Mouse (Mus musculus) midbrain, postnatal 0 days (tissue): ENCODE measurements around the gene Ubald1. TPM values are rescaled to one million over a fixed set of nuclear protein-coding genes. Genes with fewer than 3 reads are reported as not detected.

Source experiments
- ATAC-seq: fragments of 200-750 bp; cut with Nextera tagmentation; 2 replicates; pipeline ENCODE4 v1.8.0; 2017; ENCODE audit warnings: moderate number of reproducible peaks, mild to moderate bottlenecking, moderate TSS enrichment, moderate library complexity; ENCODE audit not compliant: low FRiP score
- DNase-seq: peaks from one replicate; pipeline ENCODE4 v3.0.0-alpha.2; 2015; ENCODE audit warnings: low spot score
- H3K27ac ChIP-seq: fragments of 300-500 bp; sonication (generic); 2 replicates; pipeline ENCODE4 v1.5.1; 2014; ENCODE audit warnings: low read depth, mild to moderate bottlenecking, low read length, mixed read lengths
- H3K27me3 ChIP-seq: fragments of 300-500 bp; sonication (generic); 2 replicates; pipeline ENCODE4 v1.6.1; 2014; ENCODE audit warnings: low read length, control low read depth, mixed read lengths; ENCODE audit not compliant: insufficient read depth
- H3K36me3 ChIP-seq: fragments of 300-500 bp; sonication (generic); 2 replicates; pipeline ENCODE4 v1.6.1; 2014; ENCODE audit warnings: low read length, control low read depth, mixed read lengths; ENCODE audit not compliant: insufficient read depth
- H3K4me1 ChIP-seq: fragments of 300-500 bp; sonication (generic); 2 replicates; pipeline ENCODE4 v1.6.1; 2014; ENCODE audit warnings: mild to moderate bottlenecking, control low read depth, antibody characterized with exemption, low read length, mixed read lengths; ENCODE audit not compliant: insufficient read depth
- H3K4me2 ChIP-seq: fragments of 300-500 bp; sonication (generic); 2 replicates; pipeline ENCODE4 v1.6.1; 2014; ENCODE audit warnings: low read depth, mild to moderate bottlenecking, low read length, mixed read lengths; ENCODE audit not compliant: poor library complexity, severe bottlenecking
- H3K4me3 ChIP-seq: fragments of 300-500 bp; sonication (generic); 2 replicates; pipeline ENCODE4 v1.5.1; 2014; ENCODE audit warnings: low read depth, mild to moderate bottlenecking, low read length, moderate library complexity
- H3K9ac ChIP-seq: fragments of 300-500 bp; sonication (generic); replicated peaks from 2 replicates; pipeline ENCODE4 v1.6.1; 2014; ENCODE audit warnings: mild to moderate bottlenecking, low read length, moderate library complexity, mixed read lengths; ENCODE audit not compliant: poor library complexity, severe bottlenecking
- H3K9me3 ChIP-seq: fragments of 300-500 bp; sonication (generic); 2 replicates; pipeline ENCODE4 v1.6.1; 2016; ENCODE audit warnings: low read length, control low read depth
- CTCF ChIP-seq: IDR thresholded peaks from 2 replicates; pipeline ENCODE4 v1.5.1; 2016; ENCODE audit warnings: antibody characterized with exemption, mild to moderate bottlenecking
- WGBS: fragments of 180-500 bp; shearing (Covaris S2); extraction: QIAGEN DNeasy Blood & Tissue Kit; methylation state at CpG from one replicate; pipeline ENCODE4 v1.1.7; 2014; 5-methylcytosine and 5-hydroxymethylcytosine counted together
- polyA plus RNA-seq: library from polyadenylated mRNA; unstranded; fragments of >200 nt; fragmentation: Nextera tagmentation; extraction: Ambion mirVana; gene quantifications from 2 replicates; pipeline ENCODE4 v1.2.1, GENCODE M21; 2015
- total RNA-seq: library from RNA; depleted of rRNA; stranded (reverse); fragments of >200 nt; gene quantifications from 2 replicates; pipeline ENCODE4 v1.2.3, GENCODE M21; 2014; rRNA removed

Ubald1 gene
- total and polyA plus RNA-seq, 2 experiments from 2014 or later, result 35.0 to 79.9 TPM

DNA sequence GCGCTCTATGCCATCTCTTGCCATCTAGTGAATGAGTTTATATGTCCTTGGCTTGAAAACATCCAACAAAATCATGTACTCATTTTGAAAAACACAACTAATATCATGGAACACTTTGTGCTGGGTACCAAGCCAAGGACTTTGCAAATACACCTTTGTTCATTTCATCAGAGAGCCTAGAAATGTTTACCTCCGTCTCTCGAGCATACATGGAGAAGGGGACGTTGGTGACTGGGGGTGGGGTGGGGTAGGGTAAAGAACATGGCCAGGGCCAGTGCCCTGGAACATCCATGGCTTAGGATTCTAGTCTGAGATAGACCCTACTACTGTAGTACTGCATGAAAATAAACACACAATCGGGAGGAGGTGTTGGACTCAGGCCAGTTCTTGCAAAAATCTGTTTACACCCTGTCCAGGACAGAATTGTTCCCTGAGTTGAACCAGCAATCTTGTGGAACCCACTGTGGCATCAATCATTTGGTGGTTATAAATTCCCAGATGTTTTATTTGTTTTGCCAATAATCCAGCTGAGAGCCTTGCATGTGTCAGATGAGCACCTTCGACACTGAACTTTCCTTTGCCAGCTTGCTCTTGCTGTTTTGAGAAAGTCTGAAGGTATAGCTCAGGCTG, 50.7 kb downstream of the Ubald1 start:
- H3K4me2 ChIP-seq, result no peak overlapping the region

DNA sequence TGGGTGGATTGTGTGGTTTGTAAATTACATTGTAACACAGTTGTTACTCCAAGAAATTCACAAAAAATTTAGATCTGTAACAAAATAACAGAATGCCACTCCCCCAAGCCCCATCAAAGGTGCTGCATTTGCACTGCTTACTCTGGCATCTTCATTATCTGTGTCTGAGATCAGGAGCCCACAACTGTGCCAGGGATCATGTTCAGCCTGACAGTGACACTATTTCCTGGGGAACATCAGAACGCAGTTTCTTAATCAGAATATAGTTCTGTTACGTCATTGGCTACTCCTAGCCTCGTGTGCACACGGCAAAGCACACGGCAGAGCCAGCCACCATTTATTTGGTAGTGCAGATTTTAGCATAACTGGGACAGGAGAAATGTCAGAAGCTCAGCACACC, 52.5 kb downstream of the Ubald1 start:
- no peak overlapping the region for H3K4me2 ChIP-seq
- no peaks in the 10 kb centered on the region for H3K4me1 ChIP-seq
- no peak overlapping the region for H3K9ac ChIP-seq
- H3K27ac ChIP-seq, result no peak overlapping the region
- 94% methylated on average over 5 of the region's 5 CpGs for WGBS
- no peaks in the 10 kb centered on the region for H3K27me3 ChIP-seq
- no peak for TF ChIP-seq CTCF
- H3K9me3 ChIP-seq, result no peaks in the 10 kb centered on the region
- no peak for DNase-seq
- no peak for ATAC-seq
- H3K4me3 ChIP-seq, result no peak overlapping the region
- H3K36me3 ChIP-seq, result no peaks in the 10 kb centered on the region

More for the DNA sequence above, 50.7 kb downstream of the Ubald1 start:
- H3K4me3 ChIP-seq, result no peak overlapping the region
- no peak overlapping the region for H3K27ac ChIP-seq
- H3K4me1 ChIP-seq, result no peaks in the 10 kb centered on the region
- no peaks in the 10 kb centered on the region for H3K9me3 ChIP-seq
- TF ChIP-seq CTCF, result no peak
- no peaks in the 10 kb centered on the region for H3K27me3 ChIP-seq
- no peak for ATAC-seq
- H3K36me3 ChIP-seq, result no peaks in the 10 kb centered on the region
- 82% methylated on average over 6 of the region's 6 CpGs for WGBS
- no peak overlapping the region for H3K9ac ChIP-seq
- no peak for DNase-seq

Other genes starting within 250 kb of the Ubald1 start
- 12.0 and 14.2 TPM in 2 replicates for gene Vasn, start 240.4 kb downstream of the Ubald1 start, total RNA-seq
- gene Vasn, start 240.4 kb downstream of the Ubald1 start, polyA plus RNA-seq, result 4.7 TPM in 2 replicates
- 62.1 and 65.5 TPM in 2 replicates for gene Dnaja3, start 240.3 kb downstream of the Ubald1 start, total RNA-seq
- gene Dnaja3, start 240.3 kb downstream of the Ubald1 start, polyA plus RNA-seq, result 54.1 and 57.0 TPM in 2 replicates
- gene Coro7, start 200.5 kb downstream of the Ubald1 start, total RNA-seq, result 31.1 and 39.8 TPM in 2 replicates
- 28.7 and 31.9 TPM in 2 replicates for gene Coro7, start 200.5 kb downstream of the Ubald1 start, polyA plus RNA-seq
- gene Nmral1, start 161.0 kb downstream of the Ubald1 start, total RNA-seq, result 27.5 and 33.5 TPM in 2 replicates
- 37.1 and 41.2 TPM in 2 replicates for gene Nmral1, start 161.0 kb downstream of the Ubald1 start, polyA plus RNA-seq
- gene Hmox2, start 154.0 kb downstream of the Ubald1 start, total RNA-seq, result 37.9 and 43.2 TPM in 2 replicates
- gene Hmox2, start 154.0 kb downstream of the Ubald1 start, polyA plus RNA-seq, result 92.7 and 102 TPM in 2 replicates
- 122 and 130 TPM in 2 replicates for gene Cdip1, start 90.0 kb downstream of the Ubald1 start, total RNA-seq
- gene Cdip1, start 90.0 kb downstream of the Ubald1 start, polyA plus RNA-seq, result 131 and 139 TPM in 2 replicates
- not detected in 2 replicates for gene 4930562C15Rik, start 44.9 kb downstream of the Ubald1 start, total RNA-seq
- gene 4930562C15Rik, start 44.9 kb downstream of the Ubald1 start, polyA plus RNA-seq, result 0.47 TPM in 1 of 2 replicates, not detected in the other
- 199 and 221 TPM in 2 replicates for gene Mgrn1, start 5.9 kb upstream of the Ubald1 start, total RNA-seq
- 117 and 127 TPM in 2 replicates for gene Mgrn1, start 5.9 kb upstream of the Ubald1 start, polyA plus RNA-seq
- 46.7 and 48.6 TPM in 2 replicates for gene Nudt16l1, start 58.4 kb upstream of the Ubald1 start, total RNA-seq
- 103 and 117 TPM in 2 replicates for gene Nudt16l1, start 58.4 kb upstream of the Ubald1 start, polyA plus RNA-seq
- gene Anks3, start 83.9 kb upstream of the Ubald1 start, total RNA-seq, result 36.7 and 62.2 TPM in 2 replicates
- 44.3 and 46.9 TPM in 2 replicates for gene Anks3, start 83.9 kb upstream of the Ubald1 start, polyA plus RNA-seq
- not detected in 2 replicates for gene Sept12, start 117.5 kb upstream of the Ubald1 start, total RNA-seq
- not detected in 2 replicates for gene Sept12, start 117.5 kb upstream of the Ubald1 start, polyA plus RNA-seq
- gene Smim22, start 127.0 kb upstream of the Ubald1 start, total RNA-seq, result not detected in 2 replicates
- 1.1 TPM in 1 of 2 replicates, not detected in the other for gene Smim22, start 127.0 kb upstream of the Ubald1 start, polyA plus RNA-seq
- gene Rogdi, start 133.2 kb upstream of the Ubald1 start, total RNA-seq, result 115 and 121 TPM in 2 replicates
- gene Rogdi, start 133.2 kb upstream of the Ubald1 start, polyA plus RNA-seq, result 165 and 175 TPM in 2 replicates
- gene Glyr1, start 169.5 kb upstream of the Ubald1 start, total RNA-seq, result 176 and 179 TPM in 2 replicates
- gene Glyr1, start 169.5 kb upstream of the Ubald1 start, polyA plus RNA-seq, result 146 and 149 TPM in 2 replicates
- gene Ubn1, start 169.7 kb upstream of the Ubald1 start, total RNA-seq, result 28.4 and 28.9 TPM in 2 replicates
- gene Ubn1, start 169.7 kb upstream of the Ubald1 start, polyA plus RNA-seq, result 5.8 and 7.0 TPM in 2 replicates